Mouse (Mus musculus): Measurements from ENCODE around the gene Wars.

- no peak for TF ChIP-seq CTCF (IDR thresholded peaks at IDR 0.05; ENCODE audit: control insufficient read depth, insufficient read depth, insufficient read length)
- no peak for TF ChIP-seq USF1 (IDR thresholded peaks at IDR 0.05; ENCODE audit: low read depth)
- no peak for TF ChIP-seq FOSL1 (IDR thresholded peaks at IDR 0.05; ENCODE audit: insufficient read depth, low read length, poor library complexity, severe bottlenecking)
- TF ChIP-seq MYOG (IDR thresholded peaks at IDR 0.05; ENCODE audit: control insufficient read depth, extremely low read depth, insufficient read length): no peak
- TF ChIP-seq MAX (IDR thresholded peaks at IDR 0.05): no peak
- no peak for TF ChIP-seq CEBPB (IDR thresholded peaks at IDR 0.05; ENCODE audit: low read depth)
Observed at GRCm38 (mm10) chr12:108905620-108906302, 11.8 kb upstream of the Wars start.
